Mouse (Mus musculus): Measurements from ENCODE around the gene Tnfrsf8.
"Not testable (repeated sequence)": the region's sequence is repeated elsewhere in the genome, so short reads cannot be mapped to it uniquely, and the experiment has no call there.

Gene Tnfrsf8

GRCm38 (mm10) chr4:145310859-145311258, 4.1 kb downstream of the Tnfrsf8 start:
- DNase-seq (ENCODE audit: low read depth, low spot score): no peak

- DNase-seq (ENCODE audit: low read depth, low spot score): no peak
These were observed 8.5 kb downstream of the Tnfrsf8 start for GRCm38 (mm10) chr4:145306422-145306821.

- DNase-seq (ENCODE audit: low read depth, low spot score): not testable (repeated sequence)
These were observed 9.2 kb downstream of the Tnfrsf8 start for GRCm38 (mm10) chr4:145305661-145306362.

GRCm38 (mm10) chr4:145304109-145304508, 10.9 kb downstream of the Tnfrsf8 start:
- no peak for DNase-seq (ENCODE audit: low read depth, low spot score)

GRCm38 (mm10) chr4:145302106-145302505, 12.9 kb downstream of the Tnfrsf8 start:
- DNase-seq (ENCODE audit: low read depth, low spot score): no peak

- DNase-seq (ENCODE audit: low read depth, low spot score): no peak
These were observed 14.6 kb downstream of the Tnfrsf8 start for GRCm38 (mm10) chr4:145300210-145300927.

- no peak for DNase-seq (ENCODE audit: low read depth, low spot score)
These were observed 15.6 kb downstream of the Tnfrsf8 start for GRCm38 (mm10) chr4:145299355-145299754.

GRCm38 (mm10) chr4:145298846-145299245, 16.1 kb downstream of the Tnfrsf8 start:
- DNase-seq (ENCODE audit: low read depth, low spot score): no peak

- DNase-seq (ENCODE audit: low read depth, low spot score): peak; percentile 23
These were observed 19.2 kb downstream of the Tnfrsf8 start for GRCm38 (mm10) chr4:145295589-145296300.

GRCm38 (mm10) chr4:145294588-145294987, 20.4 kb downstream of the Tnfrsf8 start:
- no peak for DNase-seq (ENCODE audit: low read depth, low spot score)

GRCm38 (mm10) chr4:145286369-145287120, 28.4 kb downstream of the Tnfrsf8 start:
- peak; percentile 61 for DNase-seq (ENCODE audit: low read depth, low spot score)

GRCm38 (mm10) chr4:145284675-145285074, 30.3 kb downstream of the Tnfrsf8 start:
- DNase-seq (ENCODE audit: low read depth, low spot score): no peak

- no peak for DNase-seq (ENCODE audit: low read depth, low spot score)
These were observed 31.5 kb downstream of the Tnfrsf8 start for GRCm38 (mm10) chr4:145283441-145283840.

GRCm38 (mm10) chr4:145280966-145281365, 34.0 kb downstream of the Tnfrsf8 start:
- no peak for DNase-seq (ENCODE audit: low read depth, low spot score)

GRCm38 (mm10) chr4:145278724-145279370, 36.1 kb downstream of the Tnfrsf8 start:
- DNase-seq (ENCODE audit: low read depth, low spot score): no peak

GRCm38 (mm10) chr4:145278231-145278630, 36.7 kb downstream of the Tnfrsf8 start:
- no peak for DNase-seq (ENCODE audit: low read depth, low spot score)

GRCm38 (mm10) chr4:145276368-145277249, 38.4 kb downstream of the Tnfrsf8 start:
- no peak for DNase-seq (ENCODE audit: low read depth, low spot score)

GRCm38 (mm10) chr4:145274887-145275286, 40.1 kb downstream of the Tnfrsf8 start:
- no peak for DNase-seq (ENCODE audit: low read depth, low spot score)

GRCm38 (mm10) chr4:145273923-145274322, 41.0 kb downstream of the Tnfrsf8 start:
- DNase-seq (ENCODE audit: low read depth, low spot score): no peak

GRCm38 (mm10) chr4:145272763-145273162, 42.2 kb downstream of the Tnfrsf8 start:
- no peak for DNase-seq (ENCODE audit: low read depth, low spot score)
